Mouse (Mus musculus) CH12.LX (cell line): ENCODE measurements around the gene Mapk8. TPM values are rescaled to one million over a fixed set of nuclear protein-coding genes. Genes with fewer than 3 reads are reported as not detected.

Source experiments
- DNase-seq: peaks from one replicate; pipeline ENCODE4 v3.0.0-alpha.2; 2013; ENCODE audit errors: extremely low read depth
- H3K27ac ChIP-seq: 2 replicates; pipeline ENCODE4 v1.5.1; 2012; ENCODE audit warnings: low read depth, mild to moderate bottlenecking, control low read depth, moderate library complexity; ENCODE audit not compliant: insufficient read depth
- H3K27me3 ChIP-seq: replicated peaks from 2 replicates; pipeline ENCODE3; 2012; ENCODE audit warnings: inconsistent platforms
- H3K36me3 ChIP-seq, 2 experiments: replicated peaks in 1 of 2; 2 replicates each; pipeline versions ENCODE3 to v1.6.1; 2012; ENCODE audit warnings: inconsistent platforms in 1 of 2, low read length in 1 of 2, mild to moderate bottlenecking in 1 of 2, mixed read lengths in 1 of 2, moderate library complexity in 1 of 2; ENCODE audit not compliant: control insufficient read depth in 1 of 2, insufficient read depth in 1 of 2
- H3K4me1 ChIP-seq, 2 experiments: 2 replicates each; pipeline ENCODE4 v1.6.1; 2012; ENCODE audit warnings: inconsistent platforms in 1 of 2, moderate library complexity in 1 of 2; ENCODE audit not compliant: insufficient read depth in 2 of 2, control insufficient read depth in 1 of 2
- H3K4me2 ChIP-seq: 2 replicates; pipeline ENCODE4 v1.6.1; 2012; ENCODE audit warnings: low read depth, mild to moderate bottlenecking, control low read depth; ENCODE audit not compliant: poor library complexity, insufficient read depth, severe bottlenecking
- H3K4me3 ChIP-seq, 3 experiments: fragments of 150-350 bp in 1 of 3; sonication (generic) in 1 of 3; replicated peaks in 1 of 3; 2 replicates each; pipeline versions ENCODE3 to v1.5.1; 2011 to 2012; ENCODE audit warnings: low read depth in 2 of 3, low read length in 2 of 3, mild to moderate bottlenecking in 2 of 3, moderate library complexity in 2 of 3, control low read depth in 1 of 3, improper control_type of control experiment in 1 of 3, inconsistent platforms in 1 of 3, mixed read lengths in 1 of 3; ENCODE audit not compliant: poor library complexity in 1 of 3
- H3K79me2 ChIP-seq: replicated peaks from 2 replicates; pipeline ENCODE4 v1.6.1; 2012; ENCODE audit warnings: mild to moderate bottlenecking, moderate library complexity; ENCODE audit not compliant: control insufficient read depth, poor library complexity, insufficient read depth, severe bottlenecking; ENCODE audit errors: extremely low read depth
- H3K9ac ChIP-seq: 2 replicates; pipeline ENCODE4 v1.6.1; 2012; ENCODE audit warnings: low read depth, mild to moderate bottlenecking, control low read depth, moderate library complexity; ENCODE audit not compliant: insufficient read depth
- H3K9me3 ChIP-seq: replicated peaks from 2 replicates; pipeline ENCODE3; 2012; ENCODE audit warnings: low read length, inconsistent platforms, mixed read lengths
- BHLHE40 ChIP-seq: IDR thresholded peaks from 2 replicates; pipeline ENCODE4 v1.6.1; 2011; ENCODE audit warnings: mild to moderate bottlenecking, low read depth, low read length, improper control_type of control experiment
- E2F4 ChIP-seq: IDR thresholded peaks from 2 replicates; pipeline ENCODE4 v1.6.1; 2011; ENCODE audit warnings: low read depth, low read length, improper control_type of control experiment; ENCODE audit not compliant: insufficient replicate concordance
- HCFC1 ChIP-seq: IDR thresholded peaks from 2 replicates; pipeline ENCODE4 v1.6.1; 2012; ENCODE audit warnings: low read depth, mild to moderate bottlenecking, inconsistent platforms, low read length, improper control_type of control experiment
- KAT2A ChIP-seq: IDR thresholded peaks from 2 replicates; pipeline ENCODE4 v1.6.1; 2012; ENCODE audit warnings: low read length, improper control_type of control experiment, inconsistent platforms; ENCODE audit not compliant: insufficient replicate concordance
- MAFK ChIP-seq: IDR thresholded peaks from 2 replicates; pipeline ENCODE4 v1.6.1; 2011; ENCODE audit warnings: low read length, improper control_type of control experiment; ENCODE audit not compliant: insufficient replicate concordance
- MAX ChIP-seq: IDR thresholded peaks from 2 replicates; pipeline ENCODE4 v1.6.1; 2011; ENCODE audit warnings: low read length, improper control_type of control experiment
- NELFE ChIP-seq: IDR thresholded peaks from 2 replicates; pipeline ENCODE4 v1.6.1; 2011; ENCODE audit warnings: low read depth, low read length, improper control_type of control experiment
- NRF1 ChIP-seq: IDR thresholded peaks from 2 replicates; pipeline ENCODE4 v1.6.1; 2014; ENCODE audit warnings: low read depth, mild to moderate bottlenecking, inconsistent platforms, low read length, improper control_type of control experiment, moderate library complexity
- RCOR1 ChIP-seq: conservative IDR thresholded peaks from 2 replicates; pipeline ENCODE4 v1.6.1; 2012; ENCODE audit warnings: low read depth, mild to moderate bottlenecking, inconsistent platforms, low read length, improper control_type of control experiment
- TBP ChIP-seq: conservative IDR thresholded peaks from 2 replicates; pipeline ENCODE4 v1.6.1; 2011; ENCODE audit warnings: low read depth, low read length, improper control_type of control experiment
- TCF12 ChIP-seq: IDR thresholded peaks from 2 replicates; pipeline ENCODE4 v1.6.1; 2014; ENCODE audit warnings: low read depth, mild to moderate bottlenecking, inconsistent platforms, low read length, improper control_type of control experiment
- UBTF ChIP-seq: IDR thresholded peaks from 2 replicates; pipeline ENCODE4 v1.6.1; 2012; ENCODE audit warnings: low read depth, mild to moderate bottlenecking, inconsistent platforms, low read length, improper control_type of control experiment, moderate library complexity
- ZKSCAN1 ChIP-seq: IDR thresholded peaks from 2 replicates; pipeline ENCODE4 v1.6.1; 2012; ENCODE audit warnings: low read depth, inconsistent platforms, low read length, improper control_type of control experiment, borderline replicate concordance
- dilution Hi-C: fragments of 300-500 bp; cut with MboI; formaldehyde crosslinking; loops from 2 replicates; pipeline ENCODE4 v1.14.3; 2020; ENCODE audit warnings: low sequenced_read_pairs; ENCODE audit not compliant: extremely low pct_unique_long_range_greater_than_20kb, extremely low pct_ligation_motif_present
- in situ Hi-C: fragments of 300-500 bp; cut with MboI; formaldehyde crosslinking; loops from 3 replicates; pipeline ENCODE4 v1.14.3; 2019; ENCODE audit warnings: low sequenced_read_pairs, low pct_ligation_motif_present, low pct_unique_long_range_greater_than_20kb, mixed read lengths
- polyA plus RNA-seq: library from polyadenylated mRNA; unstranded; fragments of >175 nt; gene quantifications from 2 replicates; pipeline ENCODE4 v1.2.1, GENCODE M21; 2012; ENCODE audit warnings: low read depth; ENCODE audit not compliant: insufficient read length
- total RNA-seq, 2 experiments: library from RNA; depleted of rRNA; stranded (reverse); fragments of 300-350 nt in 1 of 2; fragments of >200 nt in 1 of 2; gene quantifications; 2 replicates each; pipeline ENCODE4 v1.2.3; 2012 to 2014

Mapk8 gene
- total and polyA plus RNA-seq, 3 experiments: 9.1 to 33.4 (median 21.9) TPM

DNA sequence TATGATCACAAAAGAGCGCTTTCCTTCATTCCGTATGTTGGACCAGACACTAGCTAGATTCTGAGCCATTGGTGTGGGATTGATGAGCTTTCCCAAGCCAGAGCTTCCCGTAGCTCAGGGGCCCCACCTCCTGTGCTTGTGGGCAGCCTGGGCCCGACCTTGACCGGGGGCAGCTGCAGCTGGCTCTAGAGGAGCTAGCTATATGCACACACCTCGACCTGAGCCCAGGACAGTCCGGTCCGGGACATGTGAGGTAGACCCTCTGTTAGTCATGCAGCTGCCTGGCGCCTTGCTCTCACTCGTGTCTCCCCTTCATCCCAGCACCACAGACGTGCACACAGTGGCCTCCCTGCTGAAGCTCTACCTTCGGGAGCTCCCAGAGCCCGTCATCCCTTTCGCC lies 84.8 kb downstream of the Mapk8 start:
- dilution Hi-C loops (no loop called here), in situ Hi-C loops (loop anchor here (10.0 kb wide), 1 partner anchor 147 kb away; the partner anchor contains the start of gene Arhgap22)
- no peaks in the 10 kb centered on the region for H3K36me3 ChIP-seq
- no peak overlapping the region for H3K9ac ChIP-seq
- no peak for TF ChIP-seq NRF1
- no peak for TF ChIP-seq MAFK
- TF ChIP-seq MAX: no peak
- TF ChIP-seq TBP: no peak
- TF ChIP-seq, all 38 proteins: peak for 0
- Histone ChIP-seq H3K79me2 (no peaks in the 10 kb centered on the region), H3K9me3 (no peaks in the 10 kb centered on the region), H3K4me3 (no peak overlapping the region), H3K27ac (no peak overlapping the region), H3K4me1 (peaks cover 4 to 9% of the 10 kb centered on the region in 2 experiments; a peak in 2 of 4 replicates), H3K27me3 (peaks cover 27% of the 10 kb centered on the region), H3K4me2 (no peak overlapping the region)
- DNase-seq: no peak

GRCm38 (mm10) chr14:33361546-33361945 lies 85.4 kb downstream of the Mapk8 start:
- dilution Hi-C loops (no loop called here), in situ Hi-C loops (loop anchor here (10.0 kb wide), 1 partner anchor 147 kb away; the partner anchor contains the start of gene Arhgap22)
- Histone ChIP-seq H3K4me3 (no peak overlapping the region), H3K4me2 (no peak overlapping the region), H3K9ac (no peak overlapping the region), H3K79me2 (no peaks in the 10 kb centered on the region), H3K27ac (no peak overlapping the region), H3K27me3 (peaks cover 27% of the 10 kb centered on the region), H3K4me1 (peaks cover 4 to 9% of the 10 kb centered on the region in 2 experiments; a peak in 2 of 4 replicates), H3K36me3 (no peaks in the 10 kb centered on the region), H3K9me3 (no peaks in the 10 kb centered on the region)
- no peak for TF ChIP-seq NELFE
- no peak for TF ChIP-seq KAT2A
- TF ChIP-seq E2F4: no peak
- TF ChIP-seq ZKSCAN1: no peak
- no peak for TF ChIP-seq RCOR1
- no peak for TF ChIP-seq TCF12
- no peak for TF ChIP-seq HCFC1
- no peak for DNase-seq

GRCm38 (mm10) chr14:33358891-33359290 lies 88.1 kb downstream of the Mapk8 start:
- H3K27me3 ChIP-seq: peaks cover 29% of the 10 kb centered on the region
- no peak for DNase-seq
- no peak overlapping the region for H3K4me3 ChIP-seq
- peaks cover 4 to 9% of the 10 kb centered on the region in 2 experiments; a peak in 2 of 4 replicates for H3K4me1 ChIP-seq
- H3K9me3 ChIP-seq: no peaks in the 10 kb centered on the region
- H3K27ac ChIP-seq: no peak overlapping the region
- in situ Hi-C loops (no loop called here), dilution Hi-C loops (no loop called here)
- H3K79me2 ChIP-seq: no peaks in the 10 kb centered on the region
- H3K36me3 ChIP-seq: no peaks in the 10 kb centered on the region
- no peak overlapping the region for H3K4me2 ChIP-seq
- no peak overlapping the region for H3K9ac ChIP-seq
- TF ChIP-seq BHLHE40: no peak
- TF ChIP-seq UBTF: no peak
- no peak for TF ChIP-seq NRF1
